Mouse (Mus musculus) heart, postnatal 0 days (tissue): ENCODE measurements around the gene Arpc5l. TPM values are rescaled to one million over a fixed set of nuclear protein-coding genes. Genes with fewer than 3 reads are reported as not detected.

Source experiments
- ATAC-seq: fragments of 200-750 bp; cut with Nextera tagmentation; 2 replicates; pipeline ENCODE4 v1.8.0; 2017; ENCODE audit warnings: low read depth, moderate number of reproducible peaks, moderate library complexity; ENCODE audit not compliant: insufficient read depth
- DNase-seq: peaks from one replicate; pipeline ENCODE4 v3.0.0-alpha.2; 2016; ENCODE audit warnings: low spot score
- H3K27ac ChIP-seq: fragments of 300-500 bp; sonication (generic); 2 replicates; pipeline ENCODE4 v1.5.1; 2014; ENCODE audit warnings: low read depth, mild to moderate bottlenecking
- H3K27me3 ChIP-seq: fragments of 300-500 bp; sonication (generic); 2 replicates; pipeline ENCODE4 v1.6.1; 2014; ENCODE audit warnings: low read length, mixed read lengths; ENCODE audit not compliant: control insufficient read depth, insufficient read depth
- H3K36me3 ChIP-seq: fragments of 300-500 bp; sonication (generic); replicated peaks from 2 replicates; pipeline ENCODE4 v1.6.1; 2014; ENCODE audit warnings: low read length, mixed read lengths; ENCODE audit not compliant: control insufficient read depth, insufficient read depth
- H3K4me1 ChIP-seq: fragments of 300-500 bp; sonication (generic); 2 replicates; pipeline ENCODE4 v1.6.1; 2014; ENCODE audit warnings: antibody characterized with exemption; ENCODE audit not compliant: control insufficient read depth, insufficient read depth
- H3K4me2 ChIP-seq: fragments of 300-500 bp; sonication (generic); 2 replicates; pipeline ENCODE4 v1.6.1; 2014; ENCODE audit warnings: low read depth, mild to moderate bottlenecking, low read length, moderate library complexity
- H3K4me3 ChIP-seq: fragments of 300-500 bp; sonication (generic); 2 replicates; pipeline ENCODE4 v1.5.1; 2014; ENCODE audit warnings: low read depth, low read length
- H3K9ac ChIP-seq: fragments of 300-500 bp; sonication (generic); replicated peaks from 2 replicates; pipeline ENCODE4 v1.6.1; 2014; ENCODE audit warnings: low read depth, low read length, mixed read lengths
- H3K9me3 ChIP-seq: fragments of 300-500 bp; sonication (generic); replicated peaks from 2 replicates; pipeline ENCODE4 v1.6.1; 2016; ENCODE audit warnings: low read length; ENCODE audit not compliant: control insufficient read depth
- CTCF ChIP-seq: IDR thresholded peaks from 2 replicates; pipeline ENCODE4 v1.5.1; 2016; ENCODE audit warnings: antibody characterized with exemption, control low read depth, low read depth
- EP300 ChIP-seq: IDR thresholded peaks from 2 replicates; pipeline ENCODE4 v1.6.1; 2016; ENCODE audit warnings: antibody characterized with exemption, low read depth
- WGBS: fragments of 180-500 bp; shearing (Covaris S2); extraction: QIAGEN DNeasy Blood & Tissue Kit; methylation state at CpG from one replicate; pipeline ENCODE4 v1.1.7; 2014; 5-methylcytosine and 5-hydroxymethylcytosine counted together
- polyA plus RNA-seq: library from polyadenylated mRNA; unstranded; fragments of >200 nt; fragmentation: Nextera tagmentation; extraction: Ambion mirVana; gene quantifications from 2 replicates; pipeline ENCODE4 v1.2.1, GENCODE M21; 2015
- total RNA-seq: library from RNA; depleted of rRNA; stranded (reverse); fragments of >200 nt; gene quantifications from 2 replicates; pipeline ENCODE4 v1.2.3, GENCODE M21; 2014; ENCODE audit warnings: low replicate concordance

Arpc5l gene
- total and polyA plus RNA-seq, 2 experiments from 2014 or later = 36.2 to 83.0 TPM

- Histone ChIP-seq H3K9me3 (no peaks in the 10 kb centered on the region), H3K27me3 (0 out of 2 replicates have a peak, but pooled peaks cover 1% of the 10 kb centered on the region)
- TF ChIP-seq CTCF (no peak), EP300 (no peak)
Observed at GRCm38 (mm10) chr2:38973223-38973622, 31.9 kb upstream of the Arpc5l start.

GRCm38 (mm10) chr2:38973701-38974100 lies 31.4 kb upstream of the Arpc5l start:
- ATAC-seq (no peak), DNase-seq (no peak)
- H3K27me3 ChIP-seq = 0 out of 2 replicates have a peak, but pooled peaks cover 3% of the 10 kb centered on the region
- no peak overlapping the region for H3K27ac ChIP-seq
- H3K4me2 ChIP-seq = no peak overlapping the region
- no peak overlapping the region for H3K9ac ChIP-seq
- no peaks in the 10 kb centered on the region for H3K4me1 ChIP-seq
- TF ChIP-seq CTCF (no peak), EP300 (no peak)
- no peak overlapping the region for H3K4me3 ChIP-seq
- no peaks in the 10 kb centered on the region for H3K9me3 ChIP-seq
- no peaks in the 10 kb centered on the region for H3K36me3 ChIP-seq
- 58% methylated on average over 7 of the region's 7 CpGs for WGBS

More at GRCm38 (mm10) chr2:38973223-38973622, 31.9 kb upstream of the Arpc5l start:
- H3K9ac ChIP-seq = no peak overlapping the region
- no peak overlapping the region for H3K4me2 ChIP-seq
- H3K4me1 ChIP-seq = no peaks in the 10 kb centered on the region
- H3K27ac ChIP-seq = no peak overlapping the region
- ATAC-seq (no peak), DNase-seq (peak; percentile 6)
- WGBS = 25% methylated on average over 2 of the region's 2 CpGs
- no peaks in the 10 kb centered on the region for H3K36me3 ChIP-seq
- H3K4me3 ChIP-seq = no peak overlapping the region

GRCm38 (mm10) chr2:38974171-38974570 lies 31.0 kb upstream of the Arpc5l start:
- no peak overlapping the region for H3K4me2 ChIP-seq
- H3K27ac ChIP-seq = no peak overlapping the region
- no peak overlapping the region for H3K9ac ChIP-seq
- WGBS = 40% methylated on average over 2 of the region's 2 CpGs
- no peak for ATAC-seq
- TF ChIP-seq CTCF (no peak), EP300 (no peak)
- H3K4me1 ChIP-seq = no peaks in the 10 kb centered on the region
- H3K9me3 ChIP-seq = no peaks in the 10 kb centered on the region
- H3K4me3 ChIP-seq = no peak overlapping the region
- H3K36me3 ChIP-seq = no peaks in the 10 kb centered on the region
- 0 out of 2 replicates have a peak, but pooled peaks cover 3% of the 10 kb centered on the region for H3K27me3 ChIP-seq
- DNase-seq = no peak

- Histone ChIP-seq H3K4me1 (no peaks in the 10 kb centered on the region), H3K9ac (no peak overlapping the region), H3K27me3 (0 out of 2 replicates have a peak, but pooled peaks cover 3% of the 10 kb centered on the region), H3K4me3 (no peak overlapping the region), H3K4me2 (no peak overlapping the region), H3K9me3 (no peaks in the 10 kb centered on the region), H3K36me3 (no peaks in the 10 kb centered on the region), H3K27ac (no peak overlapping the region)
- 75% methylated on average over 3 of the region's 3 CpGs for WGBS
- TF ChIP-seq EP300 (no peak), CTCF (no peak)
- ATAC-seq (no peak), DNase-seq (no peak)
Observed at GRCm38 (mm10) chr2:38975181-38975580, 30.0 kb upstream of the Arpc5l start.

- no peak overlapping the region for H3K9ac ChIP-seq
- TF ChIP-seq CTCF = no peak
- no peak for TF ChIP-seq EP300
- H3K9me3 ChIP-seq = no peaks in the 10 kb centered on the region
- 0 out of 2 replicates have a peak, but pooled peaks cover 3% of the 10 kb centered on the region for H3K27me3 ChIP-seq
- H3K4me3 ChIP-seq = no peak overlapping the region
- no peak overlapping the region for H3K27ac ChIP-seq
- no peak overlapping the region for H3K4me2 ChIP-seq
- no peak for ATAC-seq
- DNase-seq = no peak
- WGBS = 69% methylated on average over 20 of the region's 21 CpGs
- H3K36me3 ChIP-seq = no peaks in the 10 kb centered on the region
- H3K4me1 ChIP-seq = no peaks in the 10 kb centered on the region
Observed at GRCm38 (mm10) chr2:38975941-38976805, 29.0 kb upstream of the Arpc5l start.
